Mouse (Mus musculus) MN1 (cell line): ENCODE measurements around the gene Tnip2.

Source experiments
- DNase-seq: peaks from one replicate; pipeline ENCODE4 v3.0.0-alpha.2; 2016; ENCODE audit warnings: low spot score

Tnip2 gene

DNA sequence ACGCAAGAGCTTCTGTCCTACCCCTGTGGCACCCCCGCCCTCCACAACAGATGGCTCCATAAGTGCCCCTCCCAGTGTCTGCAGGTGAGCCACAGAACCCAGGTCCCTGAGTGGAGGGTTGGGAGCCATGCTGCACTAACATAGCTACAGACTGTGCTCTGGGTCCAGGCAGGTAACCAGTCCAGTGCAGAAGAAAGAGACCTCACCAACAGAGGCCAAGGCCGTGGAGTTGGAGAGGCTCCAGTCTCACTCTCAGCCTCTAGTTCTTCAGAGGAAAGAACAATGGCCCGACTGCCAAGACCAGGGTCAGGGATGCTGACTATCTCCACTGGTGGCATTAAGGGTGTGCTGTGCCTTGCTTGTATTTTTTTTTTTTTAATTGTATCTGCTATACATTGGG lies 52.5 kb downstream of the Tnip2 start:
- no peak for DNase-seq

DNA sequence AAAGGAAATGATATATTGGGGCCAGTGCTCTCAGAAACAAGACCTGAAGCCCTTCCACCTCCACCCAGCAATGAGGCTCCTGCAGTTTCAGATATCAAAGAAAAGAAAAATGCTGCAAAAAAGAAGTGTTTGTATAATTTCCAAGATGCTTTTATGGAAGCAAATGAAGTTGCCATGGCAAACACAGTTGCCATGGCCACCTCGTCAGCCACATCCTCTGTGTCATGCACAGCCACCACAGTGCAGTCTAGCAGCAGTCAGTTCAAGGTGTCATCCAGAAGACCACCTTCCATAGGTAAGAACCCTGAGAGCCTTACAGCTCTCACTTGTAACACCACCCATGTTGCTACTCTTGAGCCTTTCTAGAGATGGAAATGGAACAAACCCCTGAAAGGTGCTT lies 54.8 kb downstream of the Tnip2 start:
- no peak for DNase-seq

DNA sequence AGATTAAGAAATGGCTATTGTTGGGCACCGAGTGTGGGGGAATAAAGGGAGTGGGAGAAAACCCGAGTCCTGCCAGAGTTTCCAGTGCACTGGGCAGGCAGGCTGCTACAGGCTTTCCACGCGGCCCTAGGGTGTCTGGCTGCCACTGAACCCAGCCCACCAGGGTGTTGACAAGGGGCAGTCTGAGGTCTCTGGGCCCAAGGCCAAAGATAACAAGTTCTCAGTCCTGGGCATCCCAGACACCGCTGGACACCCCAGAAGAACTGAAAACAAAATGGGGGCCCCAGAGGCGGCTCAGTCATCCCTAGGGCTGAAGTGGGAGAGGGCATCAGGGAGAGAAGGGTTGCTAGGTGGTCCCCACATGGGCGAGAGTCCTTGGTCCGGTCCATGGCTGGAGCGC lies 67.6 kb downstream of the Tnip2 start:
- DNase-seq = no peak
